Mouse (Mus musculus) liver, adult 2 months (tissue): ENCODE results near the gene Atl3.
"Not testable (repeated sequence)": the region's sequence is repeated elsewhere in the genome, so short reads cannot be mapped to it uniquely, and the experiment has no call there.

Experiments used
- CTCF ChIP-seq: fragments of 200-500 bp; IDR thresholded peaks from 2 replicates; pipeline ENCODE4 v1.5.1; 2011; ENCODE audit warnings: low read depth, low read length, control low read depth
- POLR2A ChIP-seq: fragments of 200-500 bp; IDR thresholded peaks from 2 replicates; pipeline ENCODE4 v1.6.1; 2011; ENCODE audit warnings: low read length, control low read depth; ENCODE audit not compliant: insufficient read depth; ENCODE audit errors: extremely low read depth

- TF ChIP-seq CTCF, POLR2A: not testable (repeated sequence)
Measured at GRCm38 (mm10) chr19:7496070-7496469, 2.2 kb downstream of the Atl3 start.
